Mouse (Mus musculus): Measurements from ENCODE around the gene Psors1c2.

DNA sequence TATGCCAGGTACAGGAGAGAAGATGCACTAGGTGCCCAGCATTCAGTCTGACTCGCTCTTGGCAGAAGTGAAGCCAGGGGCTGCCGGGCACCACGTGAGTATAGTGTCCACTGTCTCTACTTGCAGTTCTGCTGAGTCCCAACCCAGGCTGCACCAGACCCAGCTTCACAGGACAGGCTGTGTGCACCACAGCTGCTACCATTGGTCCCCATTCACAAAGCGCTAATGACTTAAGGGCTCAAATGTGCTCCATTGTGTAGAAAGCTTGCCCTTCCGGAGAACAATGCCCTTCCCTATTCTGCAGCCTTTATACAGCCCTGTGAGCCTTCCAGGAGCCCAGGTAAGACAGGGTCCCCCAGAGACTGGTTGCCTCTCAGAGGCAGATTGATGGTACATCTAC lies 42.7 kb upstream of the Psors1c2 start:
- TF ChIP-seq GATA1 (IDR thresholded peaks at IDR 0.05; ENCODE audit: borderline replicate concordance, low read length) (no peak), FLI1 (IDR thresholded peaks at IDR 0.05; ENCODE audit: low read length) (no peak)

Measured in megakaryocyte, embryonic 14.5 days (primary cell).